Mouse (Mus musculus) forelimb bud, embryonic 11.5 days (tissue): ENCODE data around the gene Gga1.

Experiments
- DNase-seq: peaks from one replicate; pipeline ENCODE4 v3.0.0-alpha.2; 2012; ENCODE audit warnings: low read depth, low spot score

Gga1 gene

DNA sequence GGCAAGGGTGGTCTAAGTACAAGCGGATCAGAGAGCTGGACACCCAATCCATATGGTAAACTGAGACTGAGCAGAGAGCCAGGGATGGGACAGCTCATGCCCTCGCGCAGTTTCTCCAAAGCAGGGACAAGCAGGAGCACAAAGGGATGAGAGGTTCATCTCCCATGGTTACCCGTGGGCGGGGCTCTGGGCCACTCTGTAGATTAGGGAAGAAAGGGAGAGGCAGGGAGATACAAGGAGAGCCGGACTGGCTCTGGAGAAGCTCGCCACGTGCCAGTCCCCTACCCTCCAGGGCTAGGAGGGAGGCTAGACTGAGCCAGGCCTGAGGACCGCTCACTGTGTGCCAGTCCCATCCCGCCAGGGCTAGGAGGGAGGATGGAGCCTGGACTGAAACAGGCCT, 60.3 kb downstream of the Gga1 start:
- no peak for DNase-seq

- DNase-seq, result no peak
These were observed 61.0 kb downstream of the Gga1 start for GRCm38 (mm10) chr15:78937963-78938362.

GRCm38 (mm10) chr15:78940325-78940724, 63.3 kb downstream of the Gga1 start:
- DNase-seq, result no peak

GRCm38 (mm10) chr15:78942663-78943062, 65.7 kb downstream of the Gga1 start:
- DNase-seq, result peak; percentile 80
